Mouse (Mus musculus) limb, embryonic 11.5 days (tissue): Measurements from ENCODE around the gene Lrrc51. TPM values are rescaled to one million over a fixed set of nuclear protein-coding genes. Genes with fewer than 3 reads are reported as not detected.

Experiments used
- ATAC-seq: fragments of 200-750 bp; cut with Nextera tagmentation; 2 replicates; pipeline ENCODE4 v1.8.0; 2017; ENCODE audit warnings: low read depth; ENCODE audit not compliant: insufficient number of reproducible peaks, low FRiP score, low TSS enrichment
- DNase-seq: peaks from one replicate; pipeline ENCODE4 v3.0.0-alpha.2; 2015; ENCODE audit warnings: low spot score
- H3K27ac ChIP-seq: fragments of 300-500 bp; sonication (generic); replicated peaks from 2 replicates; pipeline ENCODE4 v1.5.1; 2014; ENCODE audit warnings: low read depth, mild to moderate bottlenecking, low read length
- H3K27me3 ChIP-seq: fragments of 300-500 bp; sonication (generic); 2 replicates; pipeline ENCODE4 v1.6.1; 2014; ENCODE audit warnings: mild to moderate bottlenecking, low read length, mixed read lengths; ENCODE audit not compliant: control insufficient read depth, insufficient read depth
- H3K36me3 ChIP-seq: fragments of 300-500 bp; sonication (generic); 2 replicates; pipeline ENCODE4 v1.6.1; 2014; ENCODE audit warnings: mild to moderate bottlenecking, low read length, moderate library complexity, mixed read lengths; ENCODE audit not compliant: control insufficient read depth, insufficient read depth
- H3K4me1 ChIP-seq: fragments of 300-500 bp; sonication (generic); 2 replicates; pipeline ENCODE4 v1.6.1; 2014; ENCODE audit warnings: low read length, mixed read lengths; ENCODE audit not compliant: control insufficient read depth, insufficient read depth
- H3K4me2 ChIP-seq: fragments of 300-500 bp; sonication (generic); 2 replicates; pipeline ENCODE4 v1.6.1; 2014; ENCODE audit warnings: low read depth, mild to moderate bottlenecking, moderate library complexity; ENCODE audit not compliant: severe bottlenecking
- H3K4me3 ChIP-seq: fragments of 300-500 bp; sonication (generic); 2 replicates; pipeline ENCODE4 v1.5.1; 2014; ENCODE audit warnings: low read depth, low read length
- H3K9ac ChIP-seq: fragments of 300-500 bp; sonication (generic); 2 replicates; pipeline ENCODE4 v1.6.1; 2014; ENCODE audit warnings: mild to moderate bottlenecking, low read length
- H3K9me3 ChIP-seq: fragments of 300-500 bp; sonication (generic); 2 replicates; pipeline ENCODE4 v1.6.1; 2016; ENCODE audit warnings: low read length; ENCODE audit not compliant: control insufficient read depth
- WGBS: fragments of 180-500 bp; shearing (Covaris S2); extraction: QIAGEN DNeasy Blood & Tissue Kit; methylation state at CpG from one replicate; pipeline ENCODE4 v1.1.7; 2014; 5-methylcytosine and 5-hydroxymethylcytosine counted together
- polyA plus RNA-seq: library from polyadenylated mRNA; unstranded; fragments of >200 nt; fragmentation: Nextera tagmentation; extraction: Ambion mirVana; gene quantifications from 2 replicates; pipeline ENCODE4 v1.2.1, GENCODE M21; 2014

The Lrrc51 gene
- polyA plus RNA-seq, 1 experiment from 2014 or later = 13.2 TPM

GRCm38 (mm10) chr7:101895695-101896094 is 38.0 kb downstream of the Lrrc51 start:
- Histone ChIP-seq H3K9me3 (no peaks in the 10 kb centered on the region), H3K27ac (no peak overlapping the region), H3K27me3 (no peaks in the 10 kb centered on the region), H3K4me3 (peak overlapping the region; percentile 55), H3K4me2 (peak overlapping the region; percentile 35), H3K36me3 (no peaks in the 10 kb centered on the region; the same call in 1 of the 2 replicates), H3K9ac (peak overlapping the region; percentile 23; the same call in 1 of the 2 replicates), H3K4me1 (no peaks in the 10 kb centered on the region)
- WGBS = 36% methylated on average over 9 of the region's 9 CpGs
- DNase-seq (no peak), ATAC-seq (no peak)

- DNase-seq (no peak), ATAC-seq (no peak)
- no peak overlapping the region for H3K4me2 ChIP-seq
- 84% methylated on average over 4 of the region's 4 CpGs for WGBS
- H3K27me3 ChIP-seq = no peaks in the 10 kb centered on the region
- no peaks in the 10 kb centered on the region for H3K4me1 ChIP-seq
- H3K4me3 ChIP-seq = no peak overlapping the region
- H3K27ac ChIP-seq = no peak overlapping the region
- H3K9ac ChIP-seq = no peak overlapping the region
- no peaks in the 10 kb centered on the region for H3K9me3 ChIP-seq
- H3K36me3 ChIP-seq = no peaks in the 10 kb centered on the region
Observed at GRCm38 (mm10) chr7:101888460-101888859, 45.2 kb downstream of the Lrrc51 start.

GRCm38 (mm10) chr7:101886274-101886673 is 47.4 kb downstream of the Lrrc51 start:
- H3K4me2 ChIP-seq = no peak overlapping the region
- no peaks in the 10 kb centered on the region for H3K36me3 ChIP-seq
- no peaks in the 10 kb centered on the region for H3K27me3 ChIP-seq
- ATAC-seq (no peak), DNase-seq (no peak)
- no peaks in the 10 kb centered on the region for H3K4me1 ChIP-seq
- H3K9me3 ChIP-seq = no peaks in the 10 kb centered on the region
- no peak overlapping the region for H3K4me3 ChIP-seq
- WGBS = 87% methylated on average over 6 of the region's 6 CpGs
- H3K27ac ChIP-seq = no peak overlapping the region
- H3K9ac ChIP-seq = no peak overlapping the region

GRCm38 (mm10) chr7:101884160-101884559 is 49.5 kb downstream of the Lrrc51 start:
- DNase-seq = no peak
- WGBS = 96% methylated on average over 4 of the region's 4 CpGs

GRCm38 (mm10) chr7:101882413-101883154 is 51.1 kb downstream of the Lrrc51 start:
- Histone ChIP-seq H3K4me1 (no peaks in the 10 kb centered on the region), H3K27me3 (no peaks in the 10 kb centered on the region), H3K4me2 (no peak overlapping the region), H3K27ac (no peak overlapping the region), H3K36me3 (no peaks in the 10 kb centered on the region), H3K9ac (no peak overlapping the region; the same call in 1 of the 2 replicates), H3K4me3 (no peak overlapping the region), H3K9me3 (no peaks in the 10 kb centered on the region)
- WGBS = 74% methylated on average over 9 of the region's 9 CpGs
- ATAC-seq (no peak), DNase-seq (no peak)

More at GRCm38 (mm10) chr7:101884160-101884559, 49.5 kb downstream of the Lrrc51 start:
- Histone ChIP-seq H3K36me3 (no peaks in the 10 kb centered on the region), H3K9ac (no peak overlapping the region), H3K4me1 (no peaks in the 10 kb centered on the region), H3K4me3 (no peak overlapping the region), H3K9me3 (no peaks in the 10 kb centered on the region), H3K27ac (no peak overlapping the region), H3K4me2 (no peak overlapping the region), H3K27me3 (no peaks in the 10 kb centered on the region)
- ATAC-seq = no peak

- 76% methylated on average over 4 of the region's 4 CpGs for WGBS
- no peak for ATAC-seq
Observed at GRCm38 (mm10) chr7:101880855-101881254, 52.8 kb downstream of the Lrrc51 start.

GRCm38 (mm10) chr7:101875978-101876377 is 57.7 kb downstream of the Lrrc51 start:
- Histone ChIP-seq H3K27ac (no peak overlapping the region), H3K4me3 (no peak overlapping the region), H3K4me1 (no peaks in the 10 kb centered on the region), H3K36me3 (no peaks in the 10 kb centered on the region), H3K27me3 (no peaks in the 10 kb centered on the region), H3K9ac (no peak overlapping the region), H3K9me3 (no peaks in the 10 kb centered on the region), H3K4me2 (no peak overlapping the region)
- DNase-seq (no peak), ATAC-seq (no peak)
- 94% methylated on average over 1 of the region's 1 CpGs for WGBS

More at GRCm38 (mm10) chr7:101880855-101881254, 52.8 kb downstream of the Lrrc51 start:
- H3K4me3 ChIP-seq = no peak overlapping the region
- no peak overlapping the region for H3K4me2 ChIP-seq
- no peak overlapping the region for H3K9ac ChIP-seq
- H3K27ac ChIP-seq = no peak overlapping the region
- no peak for DNase-seq
- H3K27me3 ChIP-seq = no peaks in the 10 kb centered on the region
- no peaks in the 10 kb centered on the region for H3K36me3 ChIP-seq
- no peaks in the 10 kb centered on the region for H3K4me1 ChIP-seq
- no peaks in the 10 kb centered on the region for H3K9me3 ChIP-seq

- Histone ChIP-seq H3K27ac (no peak overlapping the region), H3K4me1 (no peaks in the 10 kb centered on the region), H3K4me2 (no peak overlapping the region), H3K27me3 (no peaks in the 10 kb centered on the region), H3K4me3 (no peak overlapping the region), H3K9ac (no peak overlapping the region), H3K9me3 (no peaks in the 10 kb centered on the region), H3K36me3 (no peaks in the 10 kb centered on the region)
- no peak for ATAC-seq
- no peak for DNase-seq
- WGBS = 88% methylated on average over 3 of the region's 3 CpGs
Observed at GRCm38 (mm10) chr7:101871296-101871695, 62.4 kb downstream of the Lrrc51 start.
